Mouse (Mus musculus) neural tube, embryonic 13.5 days (tissue): ENCODE measurements around the gene Mtx3. TPM values are rescaled to one million over a fixed set of nuclear protein-coding genes. Genes with fewer than 3 reads are reported as not detected.

ENCODE experiments used
- ATAC-seq: fragments of 200-750 bp; cut with Nextera tagmentation; 2 replicates; pipeline ENCODE4 v1.8.0; 2017; ENCODE audit warnings: low read depth, mild to moderate bottlenecking, moderate TSS enrichment, moderate library complexity
- H3K27ac ChIP-seq: fragments of 300-500 bp; sonication (generic); replicated peaks from 2 replicates; pipeline ENCODE4 v1.5.1; 2015; ENCODE audit warnings: moderate library complexity, mild to moderate bottlenecking, inconsistent platforms
- H3K27me3 ChIP-seq: fragments of 300-500 bp; sonication (generic); 2 replicates; pipeline ENCODE4 v1.6.1; 2015; ENCODE audit warnings: mild to moderate bottlenecking, inconsistent platforms
- H3K36me3 ChIP-seq: fragments of 300-500 bp; sonication (generic); 2 replicates; pipeline ENCODE4 v1.6.1; 2015; ENCODE audit warnings: mild to moderate bottlenecking, inconsistent platforms
- H3K4me1 ChIP-seq: fragments of 300-500 bp; sonication (generic); replicated peaks from 2 replicates; pipeline ENCODE4 v1.6.1; 2015; ENCODE audit warnings: inconsistent platforms
- H3K4me2 ChIP-seq: fragments of 300-500 bp; sonication (generic); 2 replicates; pipeline ENCODE4 v1.6.1; 2015; ENCODE audit warnings: inconsistent platforms, mild to moderate bottlenecking, moderate library complexity
- H3K4me3 ChIP-seq: fragments of 300-500 bp; sonication (generic); 2 replicates; pipeline ENCODE4 v1.5.1; 2015; ENCODE audit warnings: mild to moderate bottlenecking, inconsistent platforms
- H3K9ac ChIP-seq: fragments of 300-500 bp; sonication (generic); 2 replicates; pipeline ENCODE4 v1.6.1; 2015; ENCODE audit warnings: moderate library complexity, mild to moderate bottlenecking, inconsistent platforms
- H3K9me3 ChIP-seq: fragments of 300-500 bp; sonication (generic); 2 replicates; pipeline ENCODE4 v1.6.1; 2016; ENCODE audit warnings: inconsistent platforms
- WGBS: fragments of 180-500 bp; shearing (Covaris S2); methylation state at CpG from one replicate; pipeline ENCODE4 v1.1.7; 2015; 5-methylcytosine and 5-hydroxymethylcytosine counted together
- polyA plus RNA-seq: library from polyadenylated mRNA; unstranded; fragments of >200 nt; fragmentation: Nextera tagmentation; extraction: Ambion mirVana; gene quantifications from 2 replicates; pipeline ENCODE4 v1.2.1, GENCODE M21; 2015

Mtx3 gene
- polyA plus RNA-seq, 1 experiment from 2014 or later, result 3.9 TPM

- H3K27ac ChIP-seq, result no peak overlapping the region
- no peak overlapping the region for H3K4me3 ChIP-seq
- H3K4me1 ChIP-seq, result peaks cover 2% of the 10 kb centered on the region; the same call in 1 of the 2 replicates
- no peak for ATAC-seq
- no peak overlapping the region for H3K4me2 ChIP-seq
- H3K9me3 ChIP-seq, result 0 out of 2 replicates have a peak, but pooled peaks cover 4% of the 10 kb centered on the region
- no peaks in the 10 kb centered on the region for H3K27me3 ChIP-seq
- no peak overlapping the region for H3K9ac ChIP-seq
- no peaks in the 10 kb centered on the region for H3K36me3 ChIP-seq
- WGBS, result 83% methylated on average over 1 of the region's 1 CpGs
These were observed 40.4 kb downstream of the Mtx3 start for GRCm38 (mm10) chr13:92884930-92885329.

- H3K4me2 ChIP-seq, result no peak overlapping the region
- H3K4me1 ChIP-seq, result no peaks in the 10 kb centered on the region
- no peaks in the 10 kb centered on the region for H3K9me3 ChIP-seq
- H3K9ac ChIP-seq, result no peak overlapping the region
- ATAC-seq, result no peak
- no peaks in the 10 kb centered on the region for H3K36me3 ChIP-seq
- H3K27ac ChIP-seq, result no peak overlapping the region
- no peaks in the 10 kb centered on the region for H3K27me3 ChIP-seq
- 85% methylated on average over 6 of the region's 6 CpGs for WGBS
- no peak overlapping the region for H3K4me3 ChIP-seq
These were observed 54.5 kb downstream of the Mtx3 start for GRCm38 (mm10) chr13:92899087-92899486.

- Histone ChIP-seq H3K36me3 (no peaks in the 10 kb centered on the region), H3K4me3 (no peak overlapping the region), H3K27ac (no peak overlapping the region), H3K4me2 (no peak overlapping the region), H3K9ac (no peak overlapping the region), H3K4me1 (no peaks in the 10 kb centered on the region), H3K27me3 (no peaks in the 10 kb centered on the region), H3K9me3 (no peaks in the 10 kb centered on the region)
- no peak for ATAC-seq
- WGBS, result 74% methylated on average over 4 of the region's 4 CpGs
These were observed 58.7 kb downstream of the Mtx3 start for GRCm38 (mm10) chr13:92903291-92903690.

- no peak for ATAC-seq
- no peaks in the 10 kb centered on the region for H3K27me3 ChIP-seq
- no peak overlapping the region for H3K4me2 ChIP-seq
- no peaks in the 10 kb centered on the region for H3K9me3 ChIP-seq
- H3K27ac ChIP-seq, result no peak overlapping the region
- no peak overlapping the region for H3K4me3 ChIP-seq
- H3K4me1 ChIP-seq, result no peaks in the 10 kb centered on the region
- 80% methylated on average over 5 of the region's 5 CpGs for WGBS
- no peak overlapping the region for H3K9ac ChIP-seq
- no peaks in the 10 kb centered on the region for H3K36me3 ChIP-seq
These were observed 61.4 kb downstream of the Mtx3 start for GRCm38 (mm10) chr13:92905944-92906343.

- WGBS, result 41% methylated on average over 5 of the region's 5 CpGs
- H3K4me3 ChIP-seq, result no peak overlapping the region
- no peaks in the 10 kb centered on the region for H3K27me3 ChIP-seq
- no peaks in the 10 kb centered on the region for H3K36me3 ChIP-seq
- H3K9ac ChIP-seq, result no peak overlapping the region
- ATAC-seq, result no peak
- no peaks in the 10 kb centered on the region for H3K9me3 ChIP-seq
- H3K27ac ChIP-seq, result no peak overlapping the region
- no peak overlapping the region for H3K4me2 ChIP-seq
- no peaks in the 10 kb centered on the region for H3K4me1 ChIP-seq
These were observed 62.8 kb downstream of the Mtx3 start for GRCm38 (mm10) chr13:92907366-92907765.

Other genes starting within 250 kb of the Mtx3 start
- 19.9 and 20.8 TPM in 2 replicates for gene Serinc5, start 233.7 kb upstream of the Mtx3 start, polyA plus RNA-seq
- 3.2 and 6.1 TPM in 2 replicates for gene Thbs4, start 49.9 kb upstream of the Mtx3 start, polyA plus RNA-seq